Mouse (Mus musculus): ENCODE results near the gene Knstrn. TPM values are rescaled to one million over a fixed set of nuclear protein-coding genes. Genes with fewer than 3 reads are reported as not detected.
A peak's percentile ranks its signal among the peaks of the same experiment; 100 is the strongest.

Gene Knstrn
- polyA plus RNA-seq, 1 experiment from 2014 or later = 119 TPM

GRCm38 (mm10) chr2:118896914-118897291 is 83.1 kb downstream of the Knstrn start:
- peak overlapping the region; percentile 52 for H3K4me3 ChIP-seq (ENCODE audit: low read length)
- no peak for ATAC-seq (ENCODE audit: low FRiP score, low TSS enrichment)
- H3K27ac ChIP-seq (ENCODE audit: low read length) = no peak overlapping the region
- WGBS = 0% methylated on average over 13 of the region's 13 CpGs
- H3K9ac ChIP-seq (replicated peaks; ENCODE audit: low read length) = peak overlapping the region; percentile 53
- peaks cover 25% of the 10 kb centered on the region for H3K4me1 ChIP-seq (ENCODE audit: insufficient read depth, low read length)
- H3K9me3 ChIP-seq (ENCODE audit: low read length) = no peaks in the 10 kb centered on the region
- H3K27me3 ChIP-seq (ENCODE audit: insufficient read depth, low read length) = peaks cover 81% of the 10 kb centered on the region
- H3K4me2 ChIP-seq (replicated peaks; ENCODE audit: low read depth, low read length) = peak overlapping the region; percentile 81
- no peaks in the 10 kb centered on the region for H3K36me3 ChIP-seq (ENCODE audit: insufficient read depth, low read length)

- H3K27ac ChIP-seq (ENCODE audit: low read length) = no peak overlapping the region
- no peaks in the 10 kb centered on the region for H3K36me3 ChIP-seq (ENCODE audit: insufficient read depth, low read length)
- H3K27me3 ChIP-seq (ENCODE audit: insufficient read depth, low read length) = peaks cover 76% of the 10 kb centered on the region
- no peak for ATAC-seq (ENCODE audit: low FRiP score, low TSS enrichment)
- H3K4me2 ChIP-seq (replicated peaks; ENCODE audit: low read depth, low read length) = peak overlapping the region; percentile 81; the same call in 1 of the 2 replicates
- peaks cover 25% of the 10 kb centered on the region for H3K4me1 ChIP-seq (ENCODE audit: insufficient read depth, low read length)
- H3K4me3 ChIP-seq (ENCODE audit: low read length) = peak overlapping the region; percentile 52
- 2% methylated on average over 7 of the region's 7 CpGs for WGBS
- H3K9ac ChIP-seq (replicated peaks; ENCODE audit: low read length) = peak overlapping the region; percentile 10; the same call in 1 of the 2 replicates
- no peaks in the 10 kb centered on the region for H3K9me3 ChIP-seq (ENCODE audit: low read length)
These were observed 83.6 kb downstream of the Knstrn start for GRCm38 (mm10) chr2:118897392-118897791.

DNA sequence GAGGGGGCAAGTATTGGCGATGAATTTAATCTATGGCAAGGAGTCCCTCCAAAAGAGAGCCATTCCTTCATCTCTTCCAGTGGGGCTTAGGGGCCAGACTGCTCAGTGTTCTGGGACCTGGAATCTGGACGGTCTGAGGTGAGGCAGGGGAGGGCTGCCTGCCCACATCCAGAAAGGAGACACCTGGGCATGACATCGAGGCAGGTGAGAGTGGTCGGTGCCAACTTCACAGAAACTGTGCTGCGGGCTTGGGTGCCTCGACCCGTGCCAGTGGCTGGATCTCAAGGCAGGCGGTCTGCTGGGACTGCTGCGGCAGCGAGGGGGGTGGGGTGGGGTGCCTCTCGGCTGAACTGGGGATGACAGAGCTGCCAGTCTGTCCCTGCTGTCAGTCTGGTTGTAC is 84.0 kb downstream of the Knstrn start:
- Histone ChIP-seq H3K27me3 (ENCODE audit: insufficient read depth, low read length) (peaks cover 75% of the 10 kb centered on the region), H3K4me2 (replicated peaks; ENCODE audit: low read depth, low read length) (0 out of 2 replicates have a peak overlapping the region, but pooled peaks have one; percentile 81), H3K9me3 (ENCODE audit: low read length) (no peaks in the 10 kb centered on the region), H3K27ac (ENCODE audit: low read length) (no peak overlapping the region), H3K36me3 (ENCODE audit: insufficient read depth, low read length) (no peaks in the 10 kb centered on the region), H3K4me3 (ENCODE audit: low read length) (0 out of 2 replicates have a peak overlapping the region, but pooled peaks have one; percentile 1), H3K4me1 (ENCODE audit: insufficient read depth, low read length) (peaks cover 27% of the 10 kb centered on the region), H3K9ac (replicated peaks; ENCODE audit: low read length) (0 out of 2 replicates have a peak overlapping the region, but pooled peaks have one; percentile 10)
- ATAC-seq (ENCODE audit: low FRiP score, low TSS enrichment) = no peak
- WGBS = 2% methylated on average over 11 of the region's 11 CpGs

- Histone ChIP-seq H3K9ac (replicated peaks; ENCODE audit: low read length) (no peak overlapping the region), H3K4me1 (ENCODE audit: insufficient read depth, low read length) (peaks cover 33% of the 10 kb centered on the region), H3K27me3 (ENCODE audit: insufficient read depth, low read length) (peaks cover 69% of the 10 kb centered on the region), H3K4me2 (replicated peaks; ENCODE audit: low read depth, low read length) (no peak overlapping the region), H3K4me3 (ENCODE audit: low read length) (no peak overlapping the region), H3K36me3 (ENCODE audit: insufficient read depth, low read length) (no peaks in the 10 kb centered on the region), H3K27ac (ENCODE audit: low read length) (no peak overlapping the region), H3K9me3 (ENCODE audit: low read length) (no peaks in the 10 kb centered on the region)
- no peak for ATAC-seq (ENCODE audit: low FRiP score, low TSS enrichment)
- 6% methylated on average over 4 of the region's 4 CpGs for WGBS
These were observed 85.0 kb downstream of the Knstrn start for GRCm38 (mm10) chr2:118898771-118899170.

DNA sequence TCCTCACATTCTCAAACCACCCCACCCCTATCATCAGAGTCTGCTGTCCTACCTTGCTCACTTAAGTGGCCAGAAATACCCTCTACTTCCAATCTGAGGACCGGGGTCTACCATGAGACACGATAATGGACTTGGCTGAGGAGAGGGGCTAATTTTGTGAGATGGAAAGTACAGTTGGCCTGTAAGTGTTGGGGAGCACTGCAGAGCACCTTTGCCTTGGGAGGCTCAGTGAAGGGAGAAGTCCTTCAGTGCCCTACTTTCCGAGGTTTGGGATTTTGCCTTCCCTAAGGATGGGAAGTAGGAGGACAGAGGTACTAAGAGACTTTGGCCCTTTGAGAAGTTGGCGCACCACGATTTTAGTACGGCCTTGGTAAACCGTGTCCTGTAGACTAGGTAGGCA is 85.5 kb downstream of the Knstrn start:
- ATAC-seq (ENCODE audit: low FRiP score, low TSS enrichment) = no peak
- no peaks in the 10 kb centered on the region for H3K9me3 ChIP-seq (ENCODE audit: low read length)
- H3K4me3 ChIP-seq (ENCODE audit: low read length) = no peak overlapping the region
- H3K4me2 ChIP-seq (replicated peaks; ENCODE audit: low read depth, low read length) = no peak overlapping the region
- no peak overlapping the region for H3K9ac ChIP-seq (replicated peaks; ENCODE audit: low read length)
- no peak overlapping the region for H3K27ac ChIP-seq (ENCODE audit: low read length)
- H3K4me1 ChIP-seq (ENCODE audit: insufficient read depth, low read length) = peaks cover 33% of the 10 kb centered on the region
- 14% methylated on average over 7 of the region's 7 CpGs for WGBS
- H3K36me3 ChIP-seq (ENCODE audit: insufficient read depth, low read length) = no peaks in the 10 kb centered on the region
- H3K27me3 ChIP-seq (ENCODE audit: insufficient read depth, low read length) = peaks cover 67% of the 10 kb centered on the region

- peaks cover 60% of the 10 kb centered on the region for H3K27me3 ChIP-seq (ENCODE audit: insufficient read depth, low read length)
- peak within 1 kb of the TSS; percentile 98 for H3K4me2 ChIP-seq (replicated peaks; ENCODE audit: low read depth, low read length)
- no peaks in the 10 kb centered on the region for H3K9me3 ChIP-seq (ENCODE audit: low read length)
- ATAC-seq (ENCODE audit: low FRiP score, low TSS enrichment) = no peak
- peak within 1 kb of the TSS; percentile 46 for H3K9ac ChIP-seq (replicated peaks; ENCODE audit: low read length)
- H3K4me3 ChIP-seq (ENCODE audit: low read length) = peak within 1 kb of the TSS; percentile 67
- no peaks in the 10 kb centered on the region for H3K36me3 ChIP-seq (ENCODE audit: insufficient read depth, low read length)
- H3K4me1 ChIP-seq (ENCODE audit: insufficient read depth, low read length) = peaks cover 33% of the 10 kb centered on the region
- no peak within 1 kb of the TSS for H3K27ac ChIP-seq (ENCODE audit: low read length)
- WGBS = under 1% methylated on average over 32 of the region's 32 CpGs
These were observed 86.4 kb downstream of the Knstrn start, which contains the start of gene Bahd1 for GRCm38 (mm10) chr2:118899981-118900825. Gene Bahd1 (plus strand): TSS chr2:118900377.

GRCm38 (mm10) chr2:118900826-118901140 is 87.0 kb downstream of the Knstrn start:
- H3K27ac ChIP-seq (ENCODE audit: low read length) = no peak overlapping the region
- 0% methylated on average over 11 of the region's 11 CpGs for WGBS
- no peak; the same call in none of the 2 replicates for ATAC-seq (ENCODE audit: low FRiP score, low TSS enrichment)
- H3K9me3 ChIP-seq (ENCODE audit: low read length) = no peaks in the 10 kb centered on the region
- peak overlapping the region; percentile 98 for H3K4me2 ChIP-seq (replicated peaks; ENCODE audit: low read depth, low read length)
- peaks cover 33% of the 10 kb centered on the region for H3K4me1 ChIP-seq (ENCODE audit: insufficient read depth, low read length)
- H3K4me3 ChIP-seq (ENCODE audit: low read length) = peak overlapping the region; percentile 67
- H3K9ac ChIP-seq (replicated peaks; ENCODE audit: low read length) = peak overlapping the region; percentile 46
- H3K27me3 ChIP-seq (ENCODE audit: insufficient read depth, low read length) = peaks cover 54% of the 10 kb centered on the region
- no peaks in the 10 kb centered on the region for H3K36me3 ChIP-seq (ENCODE audit: insufficient read depth, low read length)

- H3K9me3 ChIP-seq (ENCODE audit: low read length) = no peaks in the 10 kb centered on the region
- peak overlapping the region; percentile 60 for H3K27ac ChIP-seq (ENCODE audit: low read length)
- peak overlapping the region; percentile 77 for H3K9ac ChIP-seq (replicated peaks; ENCODE audit: low read length)
- H3K4me2 ChIP-seq (replicated peaks; ENCODE audit: low read depth, low read length) = peak overlapping the region; percentile 98
- peaks cover 32% of the 10 kb centered on the region for H3K4me1 ChIP-seq (ENCODE audit: insufficient read depth, low read length)
- ATAC-seq (ENCODE audit: low FRiP score, low TSS enrichment) = peak; percentile 91
- H3K4me3 ChIP-seq (ENCODE audit: low read length) = peak overlapping the region; percentile 67
- peaks cover 48% of the 10 kb centered on the region for H3K27me3 ChIP-seq (ENCODE audit: insufficient read depth, low read length)
- H3K36me3 ChIP-seq (ENCODE audit: insufficient read depth, low read length) = no peaks in the 10 kb centered on the region
- 0% methylated on average over 47 of the region's 120 CpGs for WGBS
These were observed 87.6 kb downstream of the Knstrn start for GRCm38 (mm10) chr2:118901175-118902031.

DNA sequence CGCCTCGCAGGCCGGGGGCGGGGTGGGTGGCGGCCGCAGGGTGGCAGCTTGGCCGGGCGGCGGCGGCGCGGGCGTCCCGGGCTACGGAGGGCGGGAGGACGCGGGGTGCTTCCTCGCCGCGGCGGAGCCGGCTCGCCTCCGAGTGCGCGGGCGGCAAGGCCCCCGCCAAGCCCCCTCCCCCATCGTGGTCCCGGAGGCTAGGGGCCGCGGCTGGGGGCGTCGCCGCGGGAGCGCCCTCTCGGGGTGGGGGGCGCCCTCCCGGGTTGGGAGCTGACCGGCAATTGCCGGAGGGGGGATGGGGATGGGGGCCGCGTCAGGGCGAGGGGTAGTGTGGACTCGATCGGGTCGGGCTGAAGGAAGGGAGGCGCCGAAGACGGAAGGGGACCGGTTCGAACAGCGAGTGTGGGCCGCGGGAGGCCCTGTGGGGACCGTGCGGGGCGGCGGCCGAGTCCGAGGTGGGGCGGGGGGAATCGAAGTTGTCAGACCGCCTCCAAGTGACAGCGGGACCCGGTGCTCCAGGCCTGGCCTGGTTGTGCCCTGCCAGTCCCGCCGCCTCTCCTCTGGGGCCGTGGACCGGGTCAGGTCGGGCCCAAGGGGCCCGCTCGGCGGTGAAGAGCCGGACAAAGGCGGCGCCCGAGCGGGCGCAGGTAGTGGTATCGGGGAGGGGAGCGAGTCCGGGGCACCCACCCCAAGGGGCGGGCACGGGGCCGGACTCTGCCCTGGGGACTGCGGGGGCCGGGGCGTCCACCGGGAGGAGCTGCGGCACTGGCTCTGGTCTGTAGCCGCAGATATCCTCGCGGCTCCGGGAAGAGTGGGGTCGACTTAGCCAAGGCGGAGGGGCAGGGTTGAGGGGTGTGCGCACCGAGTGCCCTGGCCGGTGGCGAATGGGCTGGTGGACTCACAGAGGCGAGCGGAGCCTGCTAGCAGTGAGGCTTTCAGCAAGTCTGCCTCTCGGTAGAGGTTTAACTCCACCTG is 88.5 kb downstream of the Knstrn start:
- Histone ChIP-seq H3K4me2 (replicated peaks; ENCODE audit: low read depth, low read length) (peak overlapping the region; percentile 98), H3K27ac (ENCODE audit: low read length) (no peak overlapping the region), H3K36me3 (ENCODE audit: insufficient read depth, low read length) (no peaks in the 10 kb centered on the region), H3K4me3 (ENCODE audit: low read length) (peak overlapping the region; percentile 67), H3K27me3 (ENCODE audit: insufficient read depth, low read length) (peaks cover 39% of the 10 kb centered on the region), H3K9me3 (ENCODE audit: low read length) (no peaks in the 10 kb centered on the region), H3K9ac (replicated peaks; ENCODE audit: low read length) (peak overlapping the region; percentile 77), H3K4me1 (ENCODE audit: insufficient read depth, low read length) (peaks cover 22% of the 10 kb centered on the region)
- ATAC-seq (ENCODE audit: low FRiP score, low TSS enrichment) = peak; percentile 33
- WGBS = under 1% methylated on average over 66 of the region's 106 CpGs

Data from kidney, embryonic 16.5 days (tissue).